ENCODE assay signal across 12 mouse cellular contexts in the genomic region with DNA sequence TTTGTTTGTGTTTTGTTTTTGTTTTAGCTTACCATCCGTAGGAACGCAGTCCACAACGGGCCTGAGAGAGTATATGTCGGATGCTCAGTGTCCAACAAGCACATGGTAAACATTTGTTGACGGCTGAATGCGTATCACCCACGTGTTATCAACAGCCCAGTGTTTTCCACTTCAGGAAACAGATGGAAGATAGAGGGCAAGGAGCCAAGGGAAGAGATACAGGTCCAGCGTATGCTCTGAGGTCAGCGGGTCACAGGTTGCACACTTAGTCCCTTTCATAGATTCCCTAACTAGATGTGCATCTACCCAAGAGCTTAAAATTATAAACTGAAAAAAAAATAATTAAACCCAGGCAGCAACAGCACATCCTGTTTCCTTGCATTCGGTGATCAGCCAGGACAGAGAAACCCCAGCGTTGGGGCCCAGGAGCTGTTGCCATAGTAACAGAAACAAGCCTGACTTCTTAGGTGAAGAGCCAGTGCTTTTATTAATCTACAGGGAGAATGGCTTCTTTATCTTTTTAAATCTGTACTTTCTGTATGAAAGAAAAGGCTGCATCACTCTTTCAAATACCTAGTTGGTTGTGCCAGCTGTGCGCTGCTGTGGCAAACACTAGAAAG.
DNase-seq lines count a peak whose midpoint lies in the region; ATAC-seq lines count a peak whose summit lies in the region.
"Had no signal": no experiment of that assay in that cellular context is flagged by ENCODE, and none has a peak within 500 bp of the region (broad histone marks: within the 10 kb centered on the region; RNA-seq: fewer than 3 reads in every experiment).

No protein-coding gene starts in this region.

- H3K27ac ChIP-seq in liver, embryonic 16.5 days (ENCODE audit: low read length), result no peak overlapping the region
- H3K27ac ChIP-seq in liver, embryonic 12.5 days, result no peak overlapping the region
- 0 out of 2 replicates have a peak overlapping the region, but pooled peaks have one; percentile 56 for H3K27ac ChIP-seq in forebrain, embryonic 12.5 days
- peak overlapping the region; percentile 59 for H3K27ac ChIP-seq in hindbrain, embryonic 13.5 days
- H3K27ac ChIP-seq in midbrain, embryonic 16.5 days (ENCODE audit: low read length), result peak overlapping the region; percentile 60
- no peak overlapping the region for H3K27ac ChIP-seq in intestine, embryonic 15.5 days

- H3K9ac ChIP-seq in liver, embryonic 16.5 days (ENCODE audit: low read depth, low read length), result no peak overlapping the region
- H3K9ac ChIP-seq in liver, embryonic 12.5 days, result no peak overlapping the region
- no peak overlapping the region for H3K9ac ChIP-seq in forebrain, embryonic 12.5 days
- no peak overlapping the region for H3K9ac ChIP-seq in hindbrain, embryonic 13.5 days
- H3K9ac ChIP-seq in midbrain, embryonic 16.5 days (ENCODE audit: low read depth, low read length), result no peak overlapping the region
- no peak overlapping the region for H3K9ac ChIP-seq in intestine, embryonic 15.5 days

- H3K4me1 ChIP-seq in liver, embryonic 16.5 days (ENCODE audit: control insufficient read depth, low read depth, low read length), result no peaks in the 10 kb centered on the region
- no peaks in the 10 kb centered on the region; the same call in 1 of the 2 replicates for H3K4me1 ChIP-seq in liver, embryonic 12.5 days
- peaks cover 20% of the 10 kb centered on the region for H3K4me1 ChIP-seq in forebrain, embryonic 12.5 days
- peaks cover 36% of the 10 kb centered on the region for H3K4me1 ChIP-seq in hindbrain, embryonic 13.5 days (replicated peaks)
- peaks cover 15% of the 10 kb centered on the region for H3K4me1 ChIP-seq in midbrain, embryonic 16.5 days (ENCODE audit: control insufficient read depth, insufficient read depth, low read length)
- peaks cover 12% of the 10 kb centered on the region; the same call in 1 of the 2 replicates for H3K4me1 ChIP-seq in intestine, embryonic 15.5 days (replicated peaks)

- H3K27me3 ChIP-seq in liver, embryonic 16.5 days (ENCODE audit: control insufficient read depth, insufficient read depth, low read depth, low read length), result no peaks in the 10 kb centered on the region
- no peaks in the 10 kb centered on the region for H3K27me3 ChIP-seq in liver, embryonic 12.5 days (replicated peaks)
- H3K27me3 ChIP-seq in forebrain, embryonic 12.5 days, result no peaks in the 10 kb centered on the region
- H3K27me3 ChIP-seq in hindbrain, embryonic 13.5 days, result no peaks in the 10 kb centered on the region
- no peaks in the 10 kb centered on the region for H3K27me3 ChIP-seq in midbrain, embryonic 16.5 days (ENCODE audit: control insufficient read depth, insufficient read depth, low read depth, low read length)
- no peaks in the 10 kb centered on the region for H3K27me3 ChIP-seq in intestine, embryonic 15.5 days (replicated peaks)

- WGBS in liver, embryonic 16.5 days (ENCODE audit: insufficient replicate concordance), result 29% methylated on average over 12 of the region's 12 CpGs
- WGBS in liver, embryonic 12.5 days (ENCODE audit: insufficient replicate concordance), result 31% methylated on average over 12 of the region's 12 CpGs
- WGBS in forebrain, embryonic 12.5 days, result 56% methylated on average over 12 of the region's 12 CpGs
- 49% methylated on average over 12 of the region's 12 CpGs for WGBS in hindbrain, embryonic 13.5 days
- WGBS in midbrain, embryonic 16.5 days, result 47% methylated on average over 12 of the region's 12 CpGs
- 41% methylated on average over 12 of the region's 12 CpGs for WGBS in intestine, embryonic 15.5 days

- no peak for DNase-seq in cerebellum, adult 18-20 months
- DNase-seq: adrenal gland, postnatal 25 days; cerebellum, postnatal 36 days; kidney, postnatal 36 days; thymus, postnatal 25 days had no signal

- no peaks in the 10 kb centered on the region for H3K9me3 ChIP-seq in liver, embryonic 16.5 days (replicated peaks; ENCODE audit: control insufficient read depth, low read length)
- H3K9me3 ChIP-seq in liver, embryonic 12.5 days (replicated peaks), result no peaks in the 10 kb centered on the region
- no peaks in the 10 kb centered on the region for H3K9me3 ChIP-seq in forebrain, embryonic 12.5 days
- H3K9me3 ChIP-seq in hindbrain, embryonic 13.5 days, result no peaks in the 10 kb centered on the region
- no peaks in the 10 kb centered on the region for H3K9me3 ChIP-seq in midbrain, embryonic 16.5 days (replicated peaks; ENCODE audit: control insufficient read depth, low read length, poor library complexity, severe bottlenecking)
- H3K9me3 ChIP-seq in intestine, embryonic 15.5 days, result no peaks in the 10 kb centered on the region

- H3K4me2 ChIP-seq in liver, embryonic 16.5 days (ENCODE audit: low read depth, low read length), result no peak overlapping the region
- H3K4me2 ChIP-seq in liver, embryonic 12.5 days, result no peak overlapping the region
- no peak overlapping the region for H3K4me2 ChIP-seq in forebrain, embryonic 12.5 days
- no peak overlapping the region for H3K4me2 ChIP-seq in hindbrain, embryonic 13.5 days
- H3K4me2 ChIP-seq in midbrain, embryonic 16.5 days (ENCODE audit: low read length), result 0 out of 2 replicates have a peak overlapping the region, but pooled peaks have one; percentile 6
- no peak overlapping the region for H3K4me2 ChIP-seq in intestine, embryonic 15.5 days (replicated peaks)

- no peaks in the 10 kb centered on the region for H3K36me3 ChIP-seq in liver, embryonic 16.5 days (ENCODE audit: control insufficient read depth, insufficient read depth)
- no peaks in the 10 kb centered on the region for H3K36me3 ChIP-seq in liver, embryonic 12.5 days
- H3K36me3 ChIP-seq in forebrain, embryonic 12.5 days (replicated peaks), result no peaks in the 10 kb centered on the region
- no peaks in the 10 kb centered on the region for H3K36me3 ChIP-seq in hindbrain, embryonic 13.5 days
- H3K36me3 ChIP-seq in midbrain, embryonic 16.5 days (ENCODE audit: control insufficient read depth, insufficient read depth, low read length), result no peaks in the 10 kb centered on the region
- H3K36me3 ChIP-seq in intestine, embryonic 15.5 days, result no peaks in the 10 kb centered on the region
- H3K36me3 ChIP-seq: G1E had no signal

- peak; percentile 11; the same call in 1 of the 2 replicates for ATAC-seq in liver, embryonic 16.5 days (ENCODE audit: low read depth)
- no peak for ATAC-seq in liver, embryonic 12.5 days
- 0 out of 2 replicates have a peak, but pooled peaks have one; percentile 30 for ATAC-seq in forebrain, embryonic 12.5 days (ENCODE audit: low FRiP score)
- no peak for ATAC-seq in hindbrain, embryonic 13.5 days (ENCODE audit: low FRiP score)
- ATAC-seq in midbrain, embryonic 16.5 days, result peak; percentile 86
- no peak for ATAC-seq in intestine, embryonic 15.5 days

- no peak overlapping the region for H3K4me3 ChIP-seq in liver, embryonic 16.5 days (ENCODE audit: low read depth, low read length)
- H3K4me3 ChIP-seq in liver, embryonic 12.5 days, result no peak overlapping the region
- no peak overlapping the region for H3K4me3 ChIP-seq in forebrain, embryonic 12.5 days (replicated peaks)
- H3K4me3 ChIP-seq in hindbrain, embryonic 13.5 days, result no peak overlapping the region
- H3K4me3 ChIP-seq in midbrain, embryonic 16.5 days (ENCODE audit: low read depth, low read length), result no peak overlapping the region
- no peak overlapping the region for H3K4me3 ChIP-seq in intestine, embryonic 15.5 days (replicated peaks)

Comparison
In these comparisons a context has a peak if more than half of its experiments do, and no peak if none do; other contexts are left out.
1. ATAC-seq: peak in liver, embryonic 16.5 days (single experiment), forebrain, embryonic 12.5 days (single experiment) and midbrain, embryonic 16.5 days (single experiment); none in liver, embryonic 12.5 days (single experiment), hindbrain, embryonic 13.5 days (single experiment) and intestine, embryonic 15.5 days (single experiment).
2. H3K27ac ChIP-seq: peak in forebrain, embryonic 12.5 days (single experiment), hindbrain, embryonic 13.5 days (single experiment) and midbrain, embryonic 16.5 days (single experiment); none in liver, embryonic 16.5 days (single experiment), liver, embryonic 12.5 days (single experiment) and intestine, embryonic 15.5 days (single experiment).